Mouse (Mus musculus) ovary, postnatal 36 days (tissue): Measurements from ENCODE around the gene Thsd4.

Experiments
- DNase-seq: peaks from one replicate; pipeline ENCODE4 v3.0.0; 2022; ENCODE audit warnings: low spot score, mixed read lengths

Gene Thsd4

DNA sequence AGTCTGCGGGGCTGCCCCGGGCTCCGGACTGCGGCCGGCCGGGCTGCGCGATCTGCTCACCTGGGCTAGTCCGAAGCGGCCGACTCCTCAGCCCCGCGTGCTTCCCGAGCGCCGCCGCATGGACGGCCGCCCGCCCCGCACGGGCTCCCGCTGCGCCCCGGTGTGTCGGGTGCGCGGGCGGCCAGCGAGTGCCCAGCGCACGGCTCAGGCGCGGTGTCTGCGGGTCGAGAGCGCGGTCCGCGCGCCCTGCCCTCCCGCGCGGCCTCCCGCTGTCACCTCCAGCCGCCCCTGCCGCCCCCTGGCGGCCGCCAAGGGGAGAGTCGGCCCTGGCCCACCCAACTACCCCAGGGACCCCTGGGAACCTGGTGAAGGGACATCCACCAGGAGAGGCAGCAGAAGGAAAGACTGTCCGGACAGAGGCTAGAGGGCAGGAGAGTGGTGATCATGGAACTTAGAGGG, at the start of gene Thsd4:
Gene Thsd4, minus strand, starts transcription at position 241 of the 459 bp plus-strand sequence.
- peak; percentile 72 for DNase-seq

DNA sequence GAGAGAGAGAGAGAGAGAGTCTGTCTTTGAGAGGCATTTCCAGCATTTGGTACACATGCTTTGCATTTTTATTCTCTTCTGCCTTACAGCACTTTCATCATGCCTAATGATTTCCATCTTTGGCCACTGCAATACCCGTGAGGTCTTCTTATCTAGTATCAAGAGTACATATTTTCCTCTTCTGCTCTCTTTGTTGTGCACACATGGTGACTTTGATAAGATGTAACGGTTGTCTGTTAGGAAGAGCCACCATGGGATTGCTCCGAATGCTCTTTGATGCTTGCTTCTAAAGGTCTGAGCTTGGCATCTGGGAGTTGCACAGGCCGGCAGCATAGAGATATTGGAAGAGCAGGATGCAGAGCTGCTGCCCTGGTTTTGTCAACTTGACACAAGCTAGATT, 49.2 kb upstream of the Thsd4 start:
- no peak for DNase-seq

DNA sequence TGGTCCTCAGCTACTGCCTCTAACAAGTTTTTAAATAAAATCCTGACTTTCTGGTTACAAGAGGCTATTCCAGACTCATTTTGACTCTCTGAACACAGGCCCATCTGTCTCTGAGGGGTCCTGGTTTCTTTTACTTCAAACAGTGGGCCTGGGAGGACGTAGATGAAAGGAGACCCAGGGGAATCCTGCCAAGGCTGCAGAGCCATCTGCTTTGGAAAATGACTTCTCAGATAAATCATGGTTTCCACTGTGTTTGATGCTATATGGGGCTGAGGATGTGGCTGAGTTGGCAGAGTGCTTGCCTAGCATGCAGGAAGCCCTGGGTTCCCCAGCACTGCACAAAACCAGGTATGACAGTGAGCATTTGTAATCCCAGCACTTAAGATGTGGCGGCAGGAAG, 47.5 kb upstream of the Thsd4 start:
- no peak for DNase-seq

DNA sequence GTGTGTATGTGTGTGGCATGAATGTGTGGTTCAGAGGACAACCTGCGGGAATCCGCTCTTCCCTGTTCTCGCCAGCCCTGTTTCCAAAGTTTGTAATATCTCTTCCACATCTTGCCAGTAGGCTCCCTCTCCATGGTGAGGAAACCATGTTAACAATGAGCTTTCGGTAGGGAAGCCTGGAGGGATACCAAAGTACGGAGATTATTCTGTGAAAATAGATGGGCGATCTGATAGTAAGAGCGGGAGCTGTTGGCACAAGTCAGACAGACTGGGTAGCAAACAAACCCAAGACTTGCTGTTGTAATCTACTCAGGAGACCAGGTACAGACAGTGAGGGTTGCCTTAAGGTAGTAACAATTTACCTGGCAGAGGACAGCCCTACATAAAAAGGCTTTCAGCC, 42.0 kb upstream of the Thsd4 start:
- no peak for DNase-seq

DNA sequence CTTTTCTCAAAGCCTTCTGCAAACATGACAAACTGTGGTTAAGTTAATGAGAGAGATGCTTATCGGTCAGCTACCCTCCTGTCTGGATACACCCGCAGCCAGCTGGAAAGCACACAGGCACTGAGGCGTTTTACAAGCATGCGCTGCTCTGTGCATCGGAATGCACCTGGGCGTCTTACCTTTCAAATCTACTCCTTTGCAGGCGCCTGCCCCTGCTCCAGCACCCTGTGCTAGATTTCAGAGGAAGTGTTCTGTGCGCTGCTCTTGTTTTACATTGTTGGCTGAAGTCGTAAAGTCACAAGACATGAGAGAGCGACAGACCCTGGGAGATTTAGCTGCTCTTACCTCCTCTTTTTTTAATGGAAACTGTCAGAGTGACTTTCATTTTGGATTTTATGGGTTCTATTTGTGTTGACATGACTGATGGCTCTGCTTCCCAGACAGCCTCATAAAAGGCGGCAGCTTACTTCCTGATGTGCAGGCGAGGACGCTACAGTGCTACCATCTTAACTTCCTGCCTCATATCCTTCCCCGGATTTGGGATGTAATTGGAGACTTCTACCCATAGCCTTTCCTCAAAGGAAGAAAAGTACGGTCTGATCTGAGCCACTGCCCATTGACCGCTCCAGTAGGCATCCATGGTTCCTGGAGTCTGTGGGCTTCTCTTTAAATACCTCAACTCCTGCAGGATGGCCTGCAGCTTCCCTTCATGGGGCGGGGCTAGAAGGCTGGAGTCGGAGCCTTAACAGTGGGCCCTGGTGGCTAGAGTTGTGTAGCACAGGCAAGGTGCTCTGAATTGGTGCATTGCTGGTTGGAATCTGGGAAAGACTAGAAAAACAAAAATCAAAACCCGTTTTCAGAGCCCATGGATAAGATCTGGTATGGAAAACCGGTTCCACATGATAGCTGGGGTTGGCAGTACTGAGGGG, 40.9 kb upstream of the Thsd4 start:
- DNase-seq = peak; percentile 7

DNA sequence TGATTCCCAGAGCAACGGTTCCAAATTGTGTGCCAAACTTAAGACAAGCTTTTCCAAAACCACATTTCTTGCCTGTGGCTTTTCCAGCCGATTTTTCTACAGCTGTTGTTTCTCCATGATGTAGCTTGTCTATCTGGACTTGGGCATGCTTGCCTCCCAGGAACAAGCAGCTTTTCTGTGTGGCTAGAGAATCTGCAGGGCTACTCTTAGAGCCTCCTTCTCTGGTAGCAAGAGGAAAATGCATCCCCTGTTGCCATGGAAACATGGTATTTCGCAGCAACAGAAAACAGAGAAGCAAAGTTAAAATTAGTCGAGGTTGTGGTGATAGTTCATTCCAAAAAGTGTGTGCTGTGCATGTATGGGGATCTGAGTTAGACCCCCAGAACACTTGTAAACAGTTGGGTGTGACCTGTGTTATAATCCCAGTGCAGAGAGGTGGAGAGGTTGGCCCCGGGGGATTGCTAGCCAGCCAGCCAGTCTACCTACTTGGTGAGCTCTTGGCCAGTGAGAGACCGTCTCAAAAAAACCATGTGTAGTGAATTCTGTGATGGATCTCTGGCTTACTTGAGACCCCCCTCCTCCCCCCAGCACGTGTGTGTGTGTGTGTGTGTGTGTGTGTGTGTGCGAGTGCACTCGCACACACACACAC, 39.9 kb upstream of the Thsd4 start:
- no peak for DNase-seq

DNA sequence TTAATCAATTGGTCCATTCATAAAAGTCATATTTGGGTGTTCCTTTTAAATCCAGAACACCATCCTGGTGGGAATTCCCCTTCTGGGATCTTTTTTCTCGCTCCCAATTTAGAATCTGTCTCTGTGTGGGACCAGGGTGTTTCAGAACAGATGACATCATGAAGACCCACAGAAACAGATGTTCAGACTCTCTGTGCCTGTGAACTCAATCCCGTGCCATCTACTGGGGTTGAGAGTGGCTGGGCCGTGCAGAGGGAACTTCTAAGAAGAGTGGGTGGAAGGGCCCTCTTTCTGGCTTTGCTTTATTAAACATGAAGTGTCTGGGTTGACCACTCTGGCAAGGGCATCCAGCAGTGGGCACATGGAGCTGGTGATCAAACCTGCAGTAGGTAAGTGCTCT, 36.7 kb upstream of the Thsd4 start:
- no peak for DNase-seq

DNA sequence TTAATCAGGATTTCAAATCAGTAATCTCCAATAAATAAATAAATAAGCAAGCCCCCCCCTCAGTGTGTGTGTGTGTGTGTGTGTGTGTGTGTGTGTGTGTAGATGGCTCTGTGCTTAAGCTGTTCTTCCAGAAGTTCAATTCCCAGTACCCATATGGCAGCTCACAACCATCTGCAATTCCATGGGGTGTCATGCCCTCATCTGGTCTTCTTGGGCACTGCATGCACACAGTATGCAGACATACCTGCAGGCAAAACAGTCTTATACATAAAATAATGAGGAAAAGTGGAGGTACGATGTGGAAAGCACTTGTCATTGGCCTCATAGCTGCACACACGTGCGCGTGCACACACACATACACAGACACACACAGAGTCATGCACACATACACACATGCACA, 29.4 kb upstream of the Thsd4 start:
- no peak for DNase-seq

DNA sequence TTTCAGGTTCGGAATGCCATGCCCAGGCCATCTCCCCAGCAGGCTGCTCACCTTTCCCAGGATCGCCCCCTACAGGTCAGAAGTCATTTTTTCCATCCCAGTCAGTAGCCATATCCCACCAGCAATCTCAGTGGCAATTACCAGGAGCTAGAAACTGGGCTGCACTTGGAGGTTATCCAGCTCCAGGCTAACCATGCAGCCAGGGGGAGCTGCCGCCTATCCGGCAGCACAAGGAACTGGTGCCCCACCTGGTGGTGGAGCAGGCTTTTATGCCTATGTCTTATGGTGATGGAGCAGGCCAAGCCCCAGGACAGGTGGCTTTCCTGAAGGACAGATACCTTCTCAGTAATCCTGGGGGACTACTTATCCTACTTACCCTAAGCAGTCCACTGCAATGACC, 26.3 kb upstream of the Thsd4 start:
- peak; percentile 59 for DNase-seq

DNA sequence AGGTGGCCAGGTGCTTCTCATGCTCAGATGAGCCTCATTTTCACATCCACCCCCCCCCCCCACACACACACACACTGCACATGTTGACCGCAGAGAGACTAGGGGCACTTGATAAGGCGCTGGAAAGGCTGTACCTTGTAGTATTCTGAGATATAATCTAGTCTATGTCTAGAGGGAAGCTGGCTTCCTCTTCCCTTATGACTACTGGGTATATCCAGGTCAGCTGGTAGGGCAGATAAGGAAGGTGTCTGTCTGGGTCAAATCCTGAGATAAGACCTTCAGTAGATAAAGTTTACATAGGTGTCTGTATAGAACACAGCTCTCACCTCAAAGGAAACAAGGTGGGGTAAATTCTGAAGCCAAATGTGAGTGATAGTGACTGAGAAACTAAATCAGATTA, 24.3 kb upstream of the Thsd4 start:
- no peak for DNase-seq

DNA sequence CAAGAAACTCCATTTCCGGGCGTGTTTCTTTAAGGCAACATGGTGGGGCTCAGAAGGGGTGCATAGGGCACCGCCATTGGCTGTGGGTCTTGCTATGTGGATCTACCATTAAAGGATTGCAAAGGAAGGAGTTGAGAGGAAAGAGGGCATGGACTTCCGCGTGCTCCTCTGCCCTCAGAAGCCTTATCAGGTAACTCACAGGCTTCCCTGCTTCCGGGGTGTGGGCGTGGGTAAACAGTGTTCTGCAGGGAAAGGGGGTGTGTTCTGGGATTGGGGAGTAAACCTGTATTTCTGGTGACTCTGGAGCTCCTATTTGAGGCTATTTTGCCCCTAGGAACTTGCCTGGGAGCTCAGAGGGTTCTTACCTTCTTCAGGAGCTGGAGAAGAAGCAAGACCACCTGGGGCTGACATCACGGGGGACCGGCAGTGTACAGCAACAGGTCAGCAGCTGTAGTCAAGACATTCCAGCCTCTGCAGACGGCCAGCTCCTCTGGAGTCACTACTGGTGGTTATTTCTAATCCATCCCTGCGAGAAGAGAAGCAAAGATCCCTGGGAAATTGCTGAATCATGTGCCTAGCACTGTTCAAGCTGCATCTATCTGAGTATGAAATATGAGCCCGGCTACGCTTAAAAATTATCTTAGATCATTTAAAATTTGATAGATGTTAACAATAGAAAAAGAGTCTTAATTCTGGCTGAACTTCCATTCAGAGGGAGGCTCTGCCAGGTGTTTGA, 23.7 kb upstream of the Thsd4 start:
- DNase-seq = no peak

DNA sequence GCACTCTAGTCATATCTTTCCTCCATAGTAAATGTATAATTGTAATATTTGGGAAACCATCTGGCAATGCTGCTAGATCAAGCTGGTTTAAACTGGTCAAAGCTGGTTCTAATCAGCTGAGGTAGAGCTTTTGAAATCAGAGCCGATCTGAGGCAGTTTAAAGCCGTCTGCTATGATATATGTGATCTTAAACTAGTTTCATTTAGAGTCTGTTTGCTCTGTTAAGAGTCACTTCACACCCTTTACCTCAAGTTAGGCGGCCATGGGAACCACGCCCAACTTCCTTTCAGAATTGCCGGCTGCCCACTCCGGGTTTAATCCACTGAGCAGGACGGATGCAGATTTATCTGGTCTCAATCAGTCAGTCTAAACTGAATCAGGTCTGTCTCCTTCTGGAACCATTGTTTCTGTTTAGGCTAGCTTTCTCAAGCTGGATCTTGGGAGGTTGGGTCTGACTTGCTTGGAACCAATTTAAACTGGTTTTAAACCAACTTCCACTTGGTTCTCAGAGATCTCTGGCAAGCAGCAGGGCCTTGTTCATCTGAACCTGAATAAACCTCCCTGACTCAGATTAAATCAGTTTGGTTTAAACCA, 21.7 kb upstream of the Thsd4 start:
- DNase-seq = no peak

DNA sequence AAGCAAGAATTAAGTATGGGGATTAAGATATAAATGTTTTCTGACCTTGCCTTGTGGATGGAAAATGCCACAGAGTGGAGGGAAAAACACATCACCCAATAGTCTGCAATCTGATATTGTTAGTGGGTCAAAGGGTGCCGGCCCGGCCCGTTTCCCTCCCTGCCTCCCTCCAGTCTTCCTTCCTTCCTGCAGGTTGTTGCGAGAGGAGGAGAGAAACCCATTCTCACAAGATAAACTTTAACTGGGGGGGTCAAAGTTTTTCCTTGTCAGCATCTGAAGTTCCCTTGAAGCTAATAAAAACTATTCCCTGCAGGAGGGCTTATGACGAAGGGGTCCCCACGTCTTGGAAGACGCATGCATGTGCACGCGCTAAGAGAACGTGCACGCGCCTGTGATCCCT, 8.5 kb upstream of the Thsd4 start:
- no peak for DNase-seq

DNA sequence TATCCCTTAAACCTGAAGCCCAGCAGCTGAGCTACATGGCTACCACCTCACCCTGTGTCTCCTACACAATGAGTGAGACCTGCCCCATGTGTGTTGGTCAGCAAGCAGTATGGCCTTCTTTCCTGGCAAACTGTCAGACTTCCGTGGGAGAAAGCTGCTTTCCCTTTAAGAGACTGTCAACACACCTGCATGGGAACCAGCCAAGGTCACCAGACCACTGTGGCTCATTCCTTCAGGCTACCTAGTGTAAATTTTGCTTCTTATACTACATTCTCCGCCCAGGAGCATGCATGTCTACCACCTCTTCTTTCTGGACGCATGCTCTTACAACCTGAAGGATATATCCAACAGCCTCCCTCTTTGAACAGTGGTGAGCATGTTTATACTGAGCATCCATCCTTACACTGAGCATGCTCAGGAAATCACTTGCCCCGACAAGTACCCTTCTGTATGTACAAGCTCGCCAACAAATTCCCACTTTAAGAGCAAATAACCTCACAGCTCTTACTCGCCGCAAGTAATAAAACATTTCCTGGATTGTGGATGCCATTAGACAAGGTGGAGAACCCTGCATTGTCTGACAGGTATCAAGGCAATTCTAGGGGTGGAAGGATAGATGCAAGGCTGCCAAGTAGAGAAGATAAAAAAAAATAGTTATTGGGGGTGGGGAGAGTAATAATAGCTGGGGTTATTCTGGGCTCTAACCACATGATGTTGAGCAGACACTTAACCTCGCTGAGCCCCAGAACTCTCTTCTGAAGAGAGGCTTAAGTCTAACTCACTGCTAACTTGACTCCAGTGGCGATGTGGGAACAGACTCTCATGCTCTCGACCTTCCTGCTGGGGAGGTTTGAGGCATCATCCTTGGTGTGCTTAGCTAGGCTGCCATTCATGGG, 7.8 kb upstream of the Thsd4 start:
- no peak for DNase-seq

DNA sequence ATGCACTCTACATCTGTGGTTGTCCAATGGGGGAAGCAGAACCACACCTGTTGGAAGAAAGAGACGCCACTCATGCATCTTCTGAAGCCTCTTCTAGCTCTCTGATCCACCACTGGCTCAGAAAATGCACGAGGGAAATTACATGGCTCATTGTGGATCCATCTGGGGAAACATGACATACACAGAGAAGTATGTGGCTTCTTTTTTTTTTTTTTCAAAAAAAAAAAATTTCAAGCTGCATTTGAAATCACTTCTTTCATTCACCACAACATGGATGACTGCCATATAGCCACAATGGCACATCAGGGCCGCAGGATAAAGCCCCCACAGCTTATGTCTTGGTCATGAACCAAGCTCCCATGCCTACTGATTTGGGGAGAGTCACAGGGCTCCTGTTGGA, 6.4 kb upstream of the Thsd4 start:
- no peak for DNase-seq

DNA sequence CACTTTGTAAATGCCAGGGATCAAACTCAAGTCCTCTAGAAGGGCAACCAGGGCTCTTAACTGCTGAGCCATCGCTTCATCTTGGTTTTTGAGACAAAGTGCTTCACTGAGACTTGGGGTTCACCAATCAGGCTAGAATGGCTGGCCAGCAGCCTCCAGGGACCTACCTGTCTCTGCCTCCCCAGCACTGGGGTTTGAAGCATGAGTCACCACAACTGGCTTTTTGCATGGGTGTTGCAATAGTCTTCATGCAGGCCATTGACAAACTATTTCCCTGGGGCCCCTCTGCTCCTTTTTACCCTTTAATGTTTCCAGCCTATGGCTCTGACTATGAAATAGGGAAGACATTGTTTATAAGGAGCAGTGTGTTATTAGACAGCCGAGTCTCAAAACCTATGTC, 6.0 kb upstream of the Thsd4 start:
- no peak for DNase-seq

DNA sequence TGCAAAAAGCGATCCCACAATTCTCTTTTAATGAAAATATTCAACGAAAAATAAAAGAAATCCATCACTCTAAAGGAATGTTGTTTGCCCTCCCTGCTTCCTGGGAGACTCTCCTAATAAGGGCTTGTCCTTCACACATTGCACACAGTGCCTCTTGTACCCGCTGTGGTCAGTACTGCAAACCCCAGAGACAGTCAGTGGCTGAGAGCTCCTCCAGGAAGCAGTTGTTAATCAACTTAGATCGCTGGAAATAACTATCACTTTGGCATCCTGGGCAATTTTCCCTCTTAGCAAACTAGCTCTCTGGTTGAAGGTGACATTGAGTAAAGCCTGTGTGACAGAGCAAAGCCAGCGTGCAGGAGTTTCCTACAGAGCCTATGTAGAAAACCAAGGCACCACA, 5.2 kb upstream of the Thsd4 start:
- DNase-seq = no peak

DNA sequence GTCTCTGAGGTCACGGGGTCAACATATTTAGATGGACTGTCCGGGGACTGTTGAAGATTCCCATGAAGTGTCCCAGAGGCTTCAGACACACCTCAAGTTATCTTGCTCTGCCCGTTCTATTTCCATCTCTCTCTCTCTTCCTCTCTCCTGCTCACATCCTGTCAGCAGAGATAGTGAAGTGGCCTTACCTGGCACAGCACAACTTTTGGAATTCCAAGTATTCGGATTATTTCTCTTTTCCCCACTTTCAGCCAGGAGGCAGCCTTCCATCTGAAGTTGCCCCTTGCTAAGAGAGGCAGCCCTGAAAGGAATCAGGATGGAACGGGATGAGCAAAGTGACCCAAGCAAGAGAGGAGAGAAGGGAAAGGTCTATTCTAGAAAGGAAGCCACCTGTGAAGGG, 4.3 kb upstream of the Thsd4 start:
- no peak for DNase-seq

DNA sequence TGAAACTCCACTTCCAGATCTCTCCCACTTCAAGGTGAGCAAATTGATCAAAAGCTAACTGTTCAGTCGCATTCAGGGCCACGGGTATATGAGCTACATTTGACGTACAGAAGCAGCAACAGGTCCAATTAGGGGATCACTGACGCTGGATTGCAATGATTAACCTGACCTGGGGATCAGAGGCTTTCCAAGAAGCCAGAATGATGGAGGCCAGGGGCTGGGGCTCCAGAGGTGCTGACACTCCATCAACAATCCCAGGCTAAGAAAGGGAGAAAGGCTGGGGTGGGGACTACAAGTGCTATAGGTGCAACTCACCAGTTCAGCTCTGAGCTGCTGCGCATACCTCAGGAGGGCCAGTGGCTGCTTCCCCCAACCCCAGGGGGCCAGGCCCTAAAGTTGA, 703 bp downstream of the Thsd4 start:
- DNase-seq = no peak

DNA sequence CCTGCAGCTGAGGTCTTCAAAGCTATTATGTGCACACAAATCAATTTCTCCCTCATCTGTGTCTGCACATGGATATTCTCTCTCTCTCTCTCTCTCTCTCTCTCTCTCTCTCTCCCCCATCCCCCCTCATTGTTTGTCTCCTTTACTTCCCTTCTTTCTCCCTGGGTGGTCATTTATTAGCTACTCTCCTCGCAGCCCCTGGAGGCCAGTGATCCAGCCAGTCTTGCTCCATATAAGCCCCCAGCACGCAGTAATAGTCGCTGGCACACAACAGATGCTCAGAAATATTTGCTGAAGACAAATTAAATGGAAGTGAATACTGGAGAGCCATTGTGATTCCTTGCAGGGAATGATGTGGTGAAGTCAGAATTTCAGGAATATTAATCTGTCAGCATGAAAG, 2.2 kb downstream of the Thsd4 start:
- DNase-seq = no peak

DNA sequence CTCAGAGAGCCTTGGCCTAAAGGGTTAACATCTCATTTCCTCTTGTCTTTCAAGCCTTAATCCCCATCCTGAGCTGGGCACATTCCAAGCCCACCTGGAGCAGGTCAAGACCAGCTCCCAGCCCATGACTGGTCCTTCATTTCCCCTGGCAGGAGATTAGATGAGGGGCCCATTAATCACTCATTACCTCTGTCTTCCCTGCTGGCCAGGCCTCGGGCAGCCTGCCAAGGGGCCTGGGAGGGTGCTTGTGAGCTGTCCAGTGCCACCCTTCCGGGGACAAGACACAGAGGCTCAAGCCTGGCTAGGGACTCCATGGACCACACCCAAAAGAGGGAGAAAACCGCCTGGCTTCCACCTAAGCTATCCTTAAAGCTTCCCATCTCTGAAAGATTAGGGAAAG, 3.6 kb downstream of the Thsd4 start:
- DNase-seq = no peak
